Mouse (Mus musculus) layer of hippocampus, postnatal 36 days (tissue): Measurements from ENCODE around the gene Cass4. TPM values are rescaled to one million over a fixed set of nuclear protein-coding genes. Genes with fewer than 3 reads are reported as not detected.

Experiments used
- DNase-seq, 2 experiments: peaks; one replicate each; pipeline ENCODE4 v3.0.0; 2022
- total RNA-seq, 2 experiments: library from RNA; stranded (reverse); gene quantifications; 2 replicates each; pipeline ENCODE4 v1.2.3; 2021

Gene Cass4
- under 1 TPM; 0.35 TPM for total RNA-seq

- no peak for DNase-seq
Measured at GRCm38 (mm10) chr2:172393391-172394051, at the start of gene Cass4. Gene Cass4, plus strand, starts transcription at chr2:172393794.

- DNase-seq = no peak
Measured at GRCm38 (mm10) chr2:172344669-172345068, 48.9 kb upstream of the Cass4 start.

DNA sequence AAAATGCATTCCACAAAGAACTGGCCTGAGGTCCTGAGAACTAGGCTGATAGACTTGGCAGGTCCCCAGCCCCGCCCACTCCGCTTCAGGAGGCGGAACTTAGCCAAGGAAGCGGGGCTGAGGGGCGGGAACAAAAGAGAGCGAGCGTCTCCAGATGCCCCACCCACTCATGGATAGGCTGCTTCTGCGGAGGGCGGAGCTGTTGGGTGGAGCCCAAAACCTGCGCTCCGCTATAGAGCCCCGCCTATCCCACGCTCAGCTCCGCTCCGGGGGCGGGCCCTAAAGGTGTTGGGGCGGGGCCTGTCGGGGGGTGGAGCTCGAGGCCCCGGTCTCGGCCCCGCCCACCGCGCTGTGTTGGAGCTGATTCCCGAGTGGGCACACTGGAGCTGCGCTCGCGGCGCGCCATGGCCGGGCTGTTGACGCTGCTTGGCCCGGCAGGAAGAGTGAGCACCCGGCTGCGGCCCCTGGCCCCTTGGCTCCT is 48.3 kb upstream of the Cass4 start, which contains the start of gene Fam210b:
Fam210b (plus strand) TSS at position 308 of the 481 bp plus-strand sequence.
- peak; percentile 92 to 95 for DNase-seq

DNA sequence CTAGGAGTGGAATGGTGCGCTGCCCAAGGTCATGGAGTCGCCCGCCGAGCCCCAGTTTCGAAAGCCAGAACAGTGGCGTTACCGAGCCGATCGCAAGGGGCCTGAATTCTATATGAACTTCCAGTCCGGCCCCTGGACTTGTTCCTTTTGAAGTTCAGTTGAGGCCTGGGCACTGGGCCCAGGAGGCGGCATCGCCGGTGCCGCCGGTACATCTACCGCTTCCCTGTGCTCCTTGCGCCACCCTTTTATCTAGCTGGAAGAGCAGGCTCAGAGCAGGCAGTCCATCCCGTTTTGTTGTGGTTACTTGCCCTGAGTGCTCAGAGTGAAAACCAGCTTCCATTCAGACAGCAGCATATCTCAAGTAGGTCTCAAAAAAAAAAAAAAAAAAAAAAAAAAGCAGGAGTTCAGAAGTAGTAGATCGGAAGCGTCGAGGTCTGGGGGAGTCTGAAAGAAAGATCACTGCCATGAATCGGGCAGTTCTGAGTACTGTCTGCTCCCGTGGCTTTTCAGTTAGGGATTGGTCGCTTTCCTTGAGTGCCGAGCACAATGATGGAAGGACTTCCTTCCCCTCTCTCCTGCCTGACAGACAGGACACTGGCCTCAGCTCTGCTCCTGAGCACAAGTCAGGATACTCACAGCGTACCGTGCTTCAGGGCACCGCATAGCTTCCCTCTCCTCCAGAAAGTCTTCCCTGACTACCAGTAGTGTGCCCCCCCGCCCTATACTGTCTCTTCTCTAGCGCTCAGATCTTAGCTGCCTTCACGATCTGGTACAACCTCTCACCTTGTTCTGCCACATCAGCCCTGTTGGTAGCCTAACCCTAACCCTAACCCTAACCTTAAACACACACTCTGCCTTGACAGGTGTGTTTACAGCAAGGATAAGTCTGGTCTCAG is 47.3 kb upstream of the Cass4 start:
- DNase-seq = peak in 1 of 2 experiments; percentile 34

DNA sequence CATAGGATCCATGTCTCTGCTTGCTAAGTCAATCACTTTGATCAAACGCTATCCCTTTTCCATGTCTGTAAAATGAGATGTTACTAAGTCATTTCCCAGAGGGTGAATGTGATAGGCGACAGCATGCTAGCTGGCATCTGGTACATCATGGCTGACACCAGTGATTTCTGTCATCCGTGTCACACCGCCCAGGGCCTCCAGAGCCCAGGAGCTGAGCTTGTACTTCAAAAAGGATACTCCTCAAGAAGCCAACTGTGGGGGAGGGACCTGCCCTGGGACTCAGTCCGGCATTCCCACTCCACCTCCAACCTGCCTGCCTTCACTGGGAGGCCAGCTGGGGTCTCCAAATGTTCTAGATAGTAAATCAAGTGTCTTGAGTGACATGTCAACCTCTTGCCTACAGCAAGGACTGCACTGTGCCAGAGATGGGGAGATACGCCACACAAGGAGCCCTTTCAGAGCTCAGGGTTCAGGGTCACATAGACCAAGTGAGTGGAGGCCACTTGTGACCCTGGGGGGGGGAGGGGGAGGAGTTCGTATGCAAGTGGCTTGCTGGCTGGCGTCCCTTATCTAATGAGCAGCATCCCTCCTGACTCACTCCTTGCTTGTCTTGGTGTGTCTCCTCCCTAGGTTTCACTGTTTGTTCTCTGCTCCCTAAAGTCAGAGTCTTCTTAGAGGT is 46.5 kb upstream of the Cass4 start:
- DNase-seq = no peak

DNA sequence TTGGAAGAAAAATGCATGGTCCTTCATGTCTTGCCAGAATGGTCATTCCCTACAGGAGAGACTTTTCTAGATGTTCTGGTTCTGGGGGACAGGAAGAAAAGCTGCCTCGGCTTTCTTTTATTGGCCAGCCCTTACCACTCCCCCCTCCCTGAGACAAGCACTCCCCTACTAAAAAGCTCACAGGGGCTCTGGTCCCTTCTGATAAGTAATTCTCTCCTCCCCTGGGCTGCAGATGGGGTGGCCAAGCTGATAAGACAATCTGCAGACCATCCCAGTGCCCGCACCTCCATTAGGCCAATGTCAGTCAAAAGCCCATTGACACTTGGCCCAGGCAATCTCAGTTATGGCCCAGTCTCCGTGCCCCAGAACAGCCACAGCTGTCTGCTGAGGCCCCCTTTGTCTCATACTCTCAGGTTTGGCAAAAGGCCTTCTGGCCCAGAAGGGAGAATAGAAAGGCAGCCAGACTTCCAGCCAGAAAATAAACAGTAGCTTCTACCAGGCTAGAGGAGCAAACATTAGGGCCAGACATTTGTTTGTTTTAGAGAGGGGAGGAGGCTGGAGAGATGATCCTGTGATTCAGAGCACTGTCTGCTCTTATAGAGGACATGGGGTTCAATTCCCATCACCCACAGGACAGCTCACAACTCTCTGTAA is 45.2 kb upstream of the Cass4 start:
- DNase-seq = peak; percentile 27 to 33

DNA sequence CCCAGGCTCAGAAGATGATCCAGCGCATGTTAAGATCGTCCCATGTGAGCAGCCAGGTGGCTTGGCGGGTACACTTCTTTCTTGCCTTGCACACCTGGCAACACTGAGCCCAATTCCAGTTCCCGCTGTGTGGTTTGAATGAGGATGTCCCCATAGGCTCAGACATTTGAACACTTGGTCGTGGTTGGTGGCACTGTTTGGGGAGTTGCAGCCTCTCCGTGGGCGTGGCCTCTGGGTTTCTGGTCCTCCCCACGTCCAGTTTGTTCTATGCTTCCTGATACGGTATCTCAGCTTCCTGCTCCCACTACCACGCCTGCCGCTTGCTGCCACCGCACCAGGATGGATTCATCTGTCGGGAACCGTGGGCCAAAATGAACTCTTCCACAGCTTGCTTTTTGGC is 43.8 kb upstream of the Cass4 start:
- DNase-seq = no peak

DNA sequence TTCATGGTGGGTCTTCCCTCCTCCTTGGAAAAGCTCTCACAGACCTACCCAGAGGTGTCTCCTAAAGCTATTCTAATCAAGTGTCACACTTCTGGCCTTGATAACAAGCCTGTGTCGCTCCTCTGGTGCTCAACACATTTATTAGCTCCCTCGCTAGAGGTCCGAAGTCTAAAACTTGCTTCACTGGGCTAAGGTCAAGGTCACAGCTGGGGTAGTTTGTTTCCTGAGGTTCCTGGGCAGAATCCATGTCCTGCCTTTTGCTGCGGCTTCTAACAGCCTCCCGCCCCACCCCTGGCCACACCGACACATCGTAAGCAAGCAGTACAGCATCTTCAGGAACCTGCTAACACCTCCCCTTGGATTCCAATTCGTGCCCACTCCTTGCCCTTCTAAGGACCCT is 42.8 kb upstream of the Cass4 start:
- DNase-seq = no peak

DNA sequence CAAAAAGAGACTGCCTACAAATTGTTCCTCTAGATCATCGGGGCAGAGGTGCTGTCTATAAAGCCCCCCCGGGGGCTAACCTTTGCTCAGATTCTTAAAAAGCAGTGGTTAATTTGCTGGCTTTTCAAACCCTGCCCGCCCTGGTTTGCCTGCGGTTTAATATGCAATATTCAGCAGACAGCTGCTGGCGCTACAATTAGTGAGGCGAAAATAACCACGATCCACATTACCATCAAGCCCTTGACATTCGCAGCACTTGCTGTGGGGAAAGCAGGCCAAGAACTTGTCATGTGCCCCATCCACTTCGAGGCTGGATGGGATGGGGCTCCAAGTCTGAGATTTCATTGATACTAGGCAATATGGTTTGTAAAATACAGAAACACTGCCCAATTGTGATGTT is 40.4 kb upstream of the Cass4 start:
- DNase-seq = no peak

GRCm38 (mm10) chr2:172354761-172355160 is 38.8 kb upstream of the Cass4 start:
- DNase-seq = no peak

DNA sequence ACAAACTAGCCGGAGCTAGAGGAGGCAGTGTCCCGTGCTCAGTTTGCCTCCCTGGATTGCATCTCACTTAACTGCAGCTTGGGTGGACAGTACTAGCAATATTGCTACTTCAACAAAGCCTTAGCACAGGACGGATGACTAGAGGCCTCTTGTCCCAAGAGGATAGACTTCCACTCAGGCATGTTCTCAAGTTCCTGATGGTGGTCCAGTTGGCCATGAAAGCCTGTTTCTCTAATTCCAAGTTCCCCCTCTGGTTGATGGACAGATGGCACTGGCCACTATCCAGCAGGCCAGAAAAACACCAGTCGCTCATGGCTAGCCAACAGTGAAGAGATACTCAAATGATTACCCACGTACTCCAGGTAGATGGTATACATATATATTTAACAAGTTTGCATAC is 37.8 kb upstream of the Cass4 start:
- no peak for DNase-seq

- DNase-seq = no peak
Measured at GRCm38 (mm10) chr2:172363176-172363575, 30.4 kb upstream of the Cass4 start.

- DNase-seq = peak; percentile 95 to 96
Measured at GRCm38 (mm10) chr2:172370411-172371223, 23.0 kb upstream of the Cass4 start, which contains the start of the genes Aurka and Cstf1. Gene Aurka, minus strand, starts transcription at chr2:172370535. Gene Cstf1, plus strand, starts transcription at chr2:172370681.

GRCm38 (mm10) chr2:172371258-172371657 is 22.3 kb upstream of the Cass4 start:
- DNase-seq = no peak

DNA sequence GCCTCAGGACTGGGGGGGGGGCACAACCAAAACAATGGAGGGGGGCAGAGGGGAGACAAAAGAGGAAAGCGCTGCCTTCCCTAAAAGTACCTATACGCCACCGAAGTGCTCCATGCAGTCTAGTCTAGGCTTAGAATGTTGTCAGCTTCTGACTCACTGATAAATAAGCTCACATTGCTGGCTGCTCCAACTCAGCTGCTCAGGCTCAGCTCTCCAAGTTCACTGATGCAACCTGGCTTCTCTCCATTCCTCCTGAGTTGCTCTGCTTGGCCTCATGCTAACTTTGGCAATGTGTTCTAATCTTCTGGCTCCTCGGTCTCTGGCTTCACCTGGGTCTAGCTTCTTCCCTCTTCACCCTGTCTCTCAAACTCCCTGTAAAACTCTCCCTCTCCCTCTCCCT is 17.0 kb upstream of the Cass4 start:
- DNase-seq = no peak

DNA sequence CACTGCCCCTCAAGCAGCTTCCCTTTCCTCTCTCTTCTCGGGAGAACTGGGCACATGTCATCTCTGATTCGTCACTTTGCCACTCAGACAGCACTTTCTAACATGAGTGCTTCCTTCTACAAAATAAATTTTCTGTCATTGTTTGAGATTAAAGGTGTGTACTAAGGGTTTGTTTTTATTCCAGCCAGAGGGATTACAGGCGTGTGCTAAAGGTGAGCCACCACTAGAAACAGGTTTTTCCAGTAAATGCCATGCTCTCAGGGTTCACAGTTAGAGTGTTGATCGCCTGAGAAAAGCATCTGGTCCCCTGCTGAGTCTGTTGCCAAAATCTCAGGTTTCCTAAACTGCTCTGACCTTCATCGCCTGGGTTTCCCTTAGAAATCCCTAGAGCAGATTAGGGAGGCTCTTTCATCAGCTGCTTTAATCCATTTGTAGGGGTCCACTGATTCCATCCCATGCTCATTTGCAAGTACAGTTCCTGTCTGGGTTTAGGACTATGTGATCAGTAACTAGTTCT is 16.5 kb upstream of the Cass4 start:
- DNase-seq = no peak

DNA sequence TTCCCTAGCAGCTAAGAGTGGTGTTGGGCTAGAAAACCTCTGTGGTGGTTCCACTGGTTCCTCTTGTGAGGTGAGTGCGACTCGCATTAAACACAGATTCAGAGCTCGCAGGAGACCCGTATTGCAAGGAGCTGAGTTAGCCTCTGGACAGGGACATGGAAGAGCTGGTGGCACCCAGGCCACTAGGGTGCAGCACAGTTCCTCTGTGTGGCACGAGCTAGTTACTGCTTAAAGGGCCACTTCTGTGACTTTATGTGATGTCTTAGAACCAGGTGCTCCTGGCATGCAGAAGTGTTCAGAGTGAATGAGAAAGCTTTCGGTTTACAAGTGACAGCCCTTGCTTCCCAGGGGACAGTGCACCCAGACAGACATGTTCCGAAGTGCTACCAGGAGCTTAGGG is 15.3 kb upstream of the Cass4 start:
- DNase-seq = peak; percentile 23 to 32

DNA sequence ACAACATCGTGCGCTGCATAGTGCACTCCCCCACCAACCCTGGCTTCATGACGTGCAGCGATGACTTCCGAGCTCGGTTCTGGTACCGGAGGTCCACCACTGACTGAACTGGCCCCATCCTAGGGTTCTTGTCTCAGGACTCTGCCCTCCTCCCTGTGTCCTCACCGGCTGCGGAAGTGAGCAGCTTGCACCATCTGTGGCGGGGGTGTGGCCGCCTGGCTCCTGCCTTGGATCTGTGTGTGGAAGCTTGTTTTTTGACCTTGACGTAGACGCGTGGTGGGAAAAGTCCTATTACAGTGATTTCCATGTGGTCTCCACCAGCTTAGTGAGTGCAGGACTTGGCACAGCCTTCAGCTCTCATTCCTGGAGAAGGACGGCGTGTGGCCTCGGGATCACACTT is 13.1 kb upstream of the Cass4 start:
- DNase-seq = no peak

DNA sequence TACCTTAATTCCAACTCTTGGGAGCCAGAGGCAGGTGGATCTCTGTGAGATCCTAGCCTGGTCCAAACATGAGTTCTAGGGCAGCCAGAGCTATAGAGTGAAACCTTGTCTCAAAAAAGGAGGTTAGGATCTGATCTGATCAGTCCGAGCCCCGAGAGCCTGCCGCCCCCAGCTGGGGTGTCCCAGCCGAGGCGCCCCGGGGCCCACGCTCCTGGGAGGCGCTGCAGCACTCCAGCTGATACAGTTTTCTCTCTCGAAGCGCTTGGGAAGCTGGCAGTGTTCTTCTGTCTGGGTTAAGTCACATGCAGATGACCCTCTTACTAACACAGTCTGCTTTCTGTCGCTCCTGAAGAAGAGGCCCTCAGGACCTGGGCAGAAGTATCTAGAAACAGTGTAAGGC is 12.3 kb upstream of the Cass4 start:
- no peak for DNase-seq

- DNase-seq = no peak
Measured at GRCm38 (mm10) chr2:172381898-172382297, 11.7 kb upstream of the Cass4 start.

DNA sequence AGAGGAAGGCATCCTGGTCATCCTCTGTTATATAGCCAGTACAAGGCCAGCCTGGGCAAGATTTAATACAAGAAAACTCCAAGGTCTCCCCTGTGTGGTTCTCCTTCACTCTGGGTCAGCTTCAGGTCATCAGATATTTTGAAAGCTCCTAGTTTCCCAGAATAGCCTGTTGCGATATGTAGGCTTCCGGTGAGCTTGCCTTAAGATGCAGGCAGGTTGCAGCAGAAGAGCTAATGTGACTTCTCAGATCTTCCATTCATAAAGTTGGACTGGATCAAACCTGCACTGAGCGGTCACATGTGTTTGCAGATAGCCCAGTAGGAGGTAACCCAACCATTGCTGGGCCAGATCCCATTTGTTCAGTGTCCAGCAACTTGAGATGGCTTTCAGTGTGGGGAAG is 8.9 kb upstream of the Cass4 start:
- DNase-seq = no peak
